9 mouse cellular contexts compared by ENCODE assay signal in the genomic region with DNA sequence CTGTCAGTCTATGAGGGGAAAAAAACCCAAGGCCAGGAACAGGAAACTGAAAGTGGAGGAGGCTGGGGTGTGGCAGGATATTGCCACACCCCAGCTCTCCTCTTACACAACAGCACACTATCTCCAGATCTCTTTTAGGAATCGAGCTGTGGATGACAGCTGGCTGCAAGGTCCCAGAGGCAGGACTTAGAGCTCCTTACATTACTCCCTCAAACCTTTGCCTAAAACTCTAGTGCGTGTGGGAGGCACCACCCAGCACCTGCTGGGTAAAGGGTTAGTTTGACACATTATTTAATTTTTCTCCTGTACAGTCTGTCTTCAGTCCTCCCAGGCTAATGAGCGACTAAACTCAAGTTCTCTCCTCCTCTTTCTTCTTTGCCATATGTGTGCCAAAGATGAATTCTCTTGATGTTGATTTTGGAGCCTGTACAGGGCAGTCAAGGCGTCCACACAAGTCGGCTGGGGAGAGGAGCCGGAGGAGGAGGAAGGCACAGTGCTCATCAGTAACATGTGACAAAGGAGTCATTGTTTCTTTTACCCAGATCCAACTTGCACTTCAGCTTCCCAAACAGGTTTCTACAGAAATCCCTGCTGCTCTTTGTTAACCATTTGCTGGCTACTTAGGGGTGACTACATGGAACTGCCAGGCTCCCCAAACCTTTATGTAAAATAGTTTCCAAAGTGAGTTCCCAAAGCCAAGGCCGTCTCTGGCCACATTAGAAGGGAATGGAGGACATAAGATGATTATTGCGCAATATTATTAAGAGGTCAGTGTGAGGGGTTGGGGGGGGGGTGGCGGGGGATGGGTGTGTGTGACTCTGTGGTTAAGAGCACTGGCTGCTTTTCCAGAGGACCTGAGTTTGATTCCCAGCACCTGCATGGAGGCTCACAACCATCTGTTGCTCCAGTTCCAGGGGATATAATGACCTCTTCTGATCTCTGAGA. TPM values are rescaled to one million over a fixed set of nuclear protein-coding genes. Genes with fewer than 3 reads are reported as not detected.
A peak's percentile ranks its signal among the peaks of the same experiment; 100 is the strongest.
DNase-seq lines count a peak whose midpoint lies in the region; ATAC-seq lines count a peak whose summit lies in the region.
"Had no signal": no experiment of that assay in that cellular context is flagged by ENCODE, and none has a peak within 500 bp of the region (broad histone marks: within the 10 kb centered on the region; RNA-seq: fewer than 3 reads in every experiment).

No protein-coding gene starts in this region.

- 46% methylated on average over 9 of the region's 9 CpGs for WGBS in embryonic facial prominence, embryonic 14.5 days

- no peaks in the 10 kb centered on the region for H3K27me3 ChIP-seq in embryonic facial prominence, embryonic 14.5 days (replicated peaks; ENCODE audit: control insufficient read depth, insufficient read depth, low read length)

- peak; percentile 45 for DNase-seq in testis, postnatal 14 days (ENCODE audit: low spot score)
- no peak for DNase-seq in testis, postnatal 10 days (ENCODE audit: low spot score)
- DNase-seq in embryonic facial prominence, embryonic 14.5 days (ENCODE audit: low spot score): peak; percentile 61
- DNase-seq in kidney, adult 8-10 months: peak; percentile 29 to 55
- DNase-seq in lung, postnatal 36 days: peak; percentile 83
- no peak for DNase-seq in layer of hippocampus, postnatal 36 days
- DNase-seq in ovary, postnatal 36 days (ENCODE audit: low spot score): no peak

- H3K4me3 ChIP-seq in embryonic facial prominence, embryonic 14.5 days (ENCODE audit: low read depth, low read length): no peak overlapping the region

- H3K4me2 ChIP-seq in embryonic facial prominence, embryonic 14.5 days (ENCODE audit: low read depth, low read length): no peak overlapping the region

- H3K27ac ChIP-seq in embryonic facial prominence, embryonic 14.5 days (replicated peaks; ENCODE audit: low read depth, low read length): no peak overlapping the region; the same call in 1 of the 2 replicates

- peaks cover 5% of the 10 kb centered on the region; the same call in 1 of the 2 replicates for H3K4me1 ChIP-seq in embryonic facial prominence, embryonic 14.5 days (ENCODE audit: control insufficient read depth, insufficient read depth, low read length)

- H3K36me3 ChIP-seq in embryonic facial prominence, embryonic 14.5 days (ENCODE audit: control insufficient read depth, insufficient read depth, low read length): no peaks in the 10 kb centered on the region

- H3K9ac ChIP-seq in embryonic facial prominence, embryonic 14.5 days (ENCODE audit: low read depth, low read length): no peak overlapping the region

- H3K9me3 ChIP-seq in embryonic facial prominence, embryonic 14.5 days (ENCODE audit: control insufficient read depth, low read length): no peaks in the 10 kb centered on the region

- peak; percentile 69 for ATAC-seq in embryonic facial prominence, embryonic 14.5 days (ENCODE audit: low read depth)
- ATAC-seq in cerebellum, adult (ENCODE audit: insufficient number of reproducible peaks, low FRiP score, low TSS enrichment): no peak

RNA-seq across cellular contexts. Expression of a gene that starts 3.6 kb away (rescaled TPM):
- 2.2 and 2.4 TPM in 2 replicates for polyA plus RNA-seq in embryonic facial prominence, embryonic 14.5 days (2014; fragmentation: Nextera tagmentation; extraction: Ambion mirVana)
- total RNA-seq in layer of hippocampus, postnatal 36 days (2021): 1 to 10 TPM; 2.5 to 2.8 TPM

RNA-seq across cellular contexts. Expression of a gene that starts 8.7 kb away (rescaled TPM):
- polyA plus RNA-seq in embryonic facial prominence, embryonic 14.5 days (2014; fragmentation: Nextera tagmentation; extraction: Ambion mirVana): 9.6 and 10.1 TPM in 2 replicates
- 1 to 10 TPM; 4.7 to 5.0 TPM for total RNA-seq in layer of hippocampus, postnatal 36 days (2021)

RNA-seq across cellular contexts. Expression of a gene that starts 18.6 kb away (rescaled TPM):
- polyA plus RNA-seq in embryonic facial prominence, embryonic 14.5 days (2014; fragmentation: Nextera tagmentation; extraction: Ambion mirVana): 20.5 and 20.7 TPM in 2 replicates
- total RNA-seq in layer of hippocampus, postnatal 36 days (2021): 10 to 100 TPM in 1 of 2 experiments, 1 to 10 TPM in 1; 9.0 to 11.0 TPM

RNA-seq across cellular contexts. Expression of a gene that starts 18.8 kb away (rescaled TPM):
- polyA plus RNA-seq in embryonic facial prominence, embryonic 14.5 days (2014; fragmentation: Nextera tagmentation; extraction: Ambion mirVana): not detected in 2 replicates
- total RNA-seq in layer of hippocampus, postnatal 36 days (2021): under 1 TPM in 1 of 2 experiments, not detected in 1; 0.22 TPM
- polyA plus RNA-seq: embryonic facial prominence, embryonic 11.5 days had no signal

RNA-seq across cellular contexts. Expression of a gene that starts 34.2 kb away (rescaled TPM):
- not detected in 2 replicates for polyA plus RNA-seq in embryonic facial prominence, embryonic 14.5 days (2014; fragmentation: Nextera tagmentation; extraction: Ambion mirVana)
- total RNA-seq in layer of hippocampus, postnatal 36 days (2021): 1 to 10 TPM; 1.2 to 1.9 TPM
- polyA plus RNA-seq: embryonic facial prominence, embryonic 11.5 days had no signal

Comparison
In these comparisons a context has a peak if more than half of its experiments do, and no peak if none do; other contexts are left out.
1. DNase-seq: peak in testis, postnatal 14 days (single experiment), embryonic facial prominence, embryonic 14.5 days (single experiment), kidney, adult 8-10 months (2 of 2) and lung, postnatal 36 days (single experiment); none in testis, postnatal 10 days (single experiment), layer of hippocampus, postnatal 36 days (0 of 2) and ovary, postnatal 36 days (single experiment).